Mouse (Mus musculus) limb, embryonic 13.5 days (tissue): ENCODE data around the gene Prkab2. TPM values are rescaled to one million over a fixed set of nuclear protein-coding genes. Genes with fewer than 3 reads are reported as not detected.

Source experiments
- ATAC-seq: fragments of 200-750 bp; cut with Nextera tagmentation; 2 replicates; pipeline ENCODE4 v1.8.0; 2017; ENCODE audit warnings: low read depth, moderate number of reproducible peaks, moderate TSS enrichment; ENCODE audit not compliant: low FRiP score
- H3K27ac ChIP-seq: fragments of 300-500 bp; sonication (generic); 2 replicates; pipeline ENCODE4 v1.5.1; 2015; ENCODE audit warnings: inconsistent platforms, mild to moderate bottlenecking, moderate library complexity
- H3K27me3 ChIP-seq: fragments of 300-500 bp; sonication (generic); 2 replicates; pipeline ENCODE4 v1.6.1; 2015; ENCODE audit warnings: mild to moderate bottlenecking, inconsistent platforms
- H3K36me3 ChIP-seq: fragments of 300-500 bp; sonication (generic); 2 replicates; pipeline ENCODE4 v1.6.1; 2015; ENCODE audit warnings: inconsistent platforms, mild to moderate bottlenecking, moderate library complexity
- H3K4me1 ChIP-seq: fragments of 300-500 bp; sonication (generic); 2 replicates; pipeline ENCODE4 v1.6.1; 2015; ENCODE audit warnings: inconsistent platforms
- H3K4me2 ChIP-seq: fragments of 300-500 bp; sonication (generic); replicated peaks from 2 replicates; pipeline ENCODE4 v1.6.1; 2015; ENCODE audit warnings: inconsistent platforms, mild to moderate bottlenecking, moderate library complexity
- H3K4me3 ChIP-seq: fragments of 300-500 bp; sonication (generic); 2 replicates; pipeline ENCODE4 v1.5.1; 2015; ENCODE audit warnings: moderate library complexity, mild to moderate bottlenecking, inconsistent platforms
- H3K9ac ChIP-seq: fragments of 300-500 bp; sonication (generic); 2 replicates; pipeline ENCODE4 v1.6.1; 2015; ENCODE audit warnings: mild to moderate bottlenecking, inconsistent platforms
- H3K9me3 ChIP-seq: fragments of 300-500 bp; sonication (generic); 2 replicates; pipeline ENCODE4 v1.6.1; 2016; ENCODE audit warnings: inconsistent platforms
- WGBS: fragments of 180-500 bp; shearing (Covaris S2); methylation state at CpG from one replicate; pipeline ENCODE4 v1.1.7; 2015; 5-methylcytosine and 5-hydroxymethylcytosine counted together
- microRNA-seq: library from miRNA; unstranded; fragments of <30 nt; microRNA quantifications from one replicate; pipeline ENCODE4, GENCODE M21; 2016
- polyA plus RNA-seq: library from polyadenylated mRNA; unstranded; fragments of >200 nt; fragmentation: Nextera tagmentation; extraction: Ambion mirVana; gene quantifications from 2 replicates; pipeline ENCODE4 v1.2.1, GENCODE M21; 2015

Gene Prkab2
- polyA plus RNA-seq, 1 experiment from 2014 or later, result 7.8 TPM

DNA sequence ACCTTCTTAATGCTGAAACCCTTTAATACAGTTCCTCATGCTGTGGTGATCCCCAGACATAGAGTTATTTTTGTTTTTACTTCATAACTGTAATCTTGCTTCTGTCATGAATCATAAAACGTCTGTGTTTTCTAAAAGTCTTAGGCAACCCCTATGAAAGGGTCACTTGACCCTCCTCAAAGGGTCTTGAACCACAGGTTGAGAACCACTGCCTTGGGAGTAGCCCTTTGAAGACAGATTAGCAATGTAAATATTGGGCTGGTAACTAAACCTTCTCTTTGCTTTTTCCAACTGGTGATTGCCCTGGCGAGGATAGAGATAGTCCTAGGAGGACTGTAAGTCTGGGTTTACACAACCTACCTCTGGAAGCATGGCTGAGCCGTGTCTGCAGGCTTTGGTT lies 43.2 kb downstream of the Prkab2 start:
- Histone ChIP-seq H3K9ac (no peak overlapping the region), H3K4me3 (no peak overlapping the region), H3K9me3 (no peaks in the 10 kb centered on the region), H3K36me3 (no peaks in the 10 kb centered on the region), H3K4me1 (no peaks in the 10 kb centered on the region), H3K27me3 (no peaks in the 10 kb centered on the region), H3K27ac (no peak overlapping the region), H3K4me2 (no peak overlapping the region)
- 48% methylated on average over 3 of the region's 3 CpGs for WGBS
- no peak for ATAC-seq

DNA sequence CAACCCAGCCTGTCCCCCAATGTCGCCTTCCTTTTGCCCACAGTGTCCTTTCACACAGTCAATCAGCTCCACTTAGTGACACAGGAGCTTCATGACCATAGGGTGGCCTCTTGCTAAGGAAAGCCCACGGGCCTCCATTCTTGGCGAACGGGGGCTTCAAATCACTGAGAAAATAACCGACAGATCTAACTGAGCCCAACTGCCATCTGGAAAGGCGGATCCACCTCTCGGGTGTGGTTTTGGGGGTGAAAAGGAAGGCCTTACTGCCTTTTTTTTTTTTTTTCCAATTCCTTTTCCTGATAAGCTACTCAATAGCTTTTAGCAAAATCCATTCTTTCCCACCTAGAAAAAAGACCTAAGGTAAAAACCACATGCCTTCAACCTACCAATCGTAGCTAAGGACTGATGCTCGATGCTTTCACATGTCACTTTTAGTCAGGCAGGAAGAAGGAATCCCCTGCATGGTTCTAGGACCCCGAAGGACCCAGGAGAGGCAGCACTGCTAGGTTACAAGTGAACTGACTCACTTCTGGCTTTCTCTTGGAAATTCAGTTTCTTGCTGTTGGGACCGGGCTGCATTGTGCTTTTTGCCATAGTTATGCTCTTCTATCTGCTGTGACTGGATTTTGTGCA lies 44.6 kb downstream of the Prkab2 start:
- Histone ChIP-seq H3K4me2 (no peak overlapping the region), H3K9ac (no peak overlapping the region), H3K27me3 (no peaks in the 10 kb centered on the region), H3K9me3 (no peaks in the 10 kb centered on the region), H3K27ac (no peak overlapping the region), H3K4me3 (no peak overlapping the region), H3K36me3 (no peaks in the 10 kb centered on the region), H3K4me1 (no peaks in the 10 kb centered on the region)
- WGBS, result 91% methylated on average over 11 of the region's 11 CpGs
- no peak for ATAC-seq

DNA sequence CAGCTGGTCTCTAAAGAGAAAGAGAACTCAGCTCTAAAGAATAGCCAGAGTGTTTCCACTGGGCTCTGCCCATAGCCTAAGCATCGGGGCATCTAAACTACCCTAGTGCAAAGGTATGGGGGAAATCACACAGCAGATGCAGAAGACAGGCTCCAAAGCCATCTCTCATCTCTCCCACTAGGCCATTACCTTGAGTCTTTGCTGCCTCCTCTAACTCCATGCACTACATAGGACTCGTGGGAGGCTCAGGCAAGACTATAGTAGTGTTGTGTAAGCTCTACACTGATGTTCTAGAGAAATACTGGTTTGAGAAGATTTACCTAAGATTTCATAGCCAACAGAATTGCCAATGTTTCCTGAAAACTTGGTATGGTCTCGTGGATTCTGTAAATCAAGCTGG lies 47.5 kb downstream of the Prkab2 start:
- 87% methylated on average over 3 of the region's 3 CpGs for WGBS

DNA sequence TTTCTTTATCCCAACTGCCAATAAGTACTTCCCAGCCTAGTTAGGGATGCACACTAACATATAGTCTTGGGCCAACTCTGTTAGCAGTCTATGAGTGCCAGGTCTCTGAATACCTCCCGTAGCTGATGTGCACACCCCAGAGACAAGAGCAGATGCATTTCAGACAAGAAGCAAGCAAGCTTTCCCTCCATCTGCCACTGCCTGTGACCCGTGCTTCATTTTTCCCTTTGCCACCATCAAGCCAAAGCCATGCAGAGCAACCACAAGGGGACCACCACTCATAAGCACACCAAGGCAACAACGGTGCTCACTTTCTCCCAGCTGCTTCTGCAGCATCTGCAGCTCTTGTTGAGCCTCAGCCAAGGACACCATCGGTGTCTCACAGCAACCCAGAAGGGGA lies 48.6 kb downstream of the Prkab2 start:
- no peak for ATAC-seq
- 90% methylated on average over 4 of the region's 4 CpGs for WGBS
- no peak overlapping the region for H3K4me3 ChIP-seq
- H3K4me1 ChIP-seq, result no peaks in the 10 kb centered on the region
- no peaks in the 10 kb centered on the region for H3K27me3 ChIP-seq
- no peaks in the 10 kb centered on the region for H3K9me3 ChIP-seq
- no peak overlapping the region for H3K4me2 ChIP-seq
- no peak overlapping the region for H3K27ac ChIP-seq
- H3K36me3 ChIP-seq, result no peaks in the 10 kb centered on the region
- H3K9ac ChIP-seq, result no peak overlapping the region

More for the DNA sequence above, 47.5 kb downstream of the Prkab2 start:
- no peak overlapping the region for H3K4me2 ChIP-seq
- no peaks in the 10 kb centered on the region for H3K9me3 ChIP-seq
- no peaks in the 10 kb centered on the region for H3K27me3 ChIP-seq
- no peaks in the 10 kb centered on the region for H3K36me3 ChIP-seq
- H3K9ac ChIP-seq, result no peak overlapping the region
- H3K4me3 ChIP-seq, result no peak overlapping the region
- no peak for ATAC-seq
- no peak overlapping the region for H3K27ac ChIP-seq
- H3K4me1 ChIP-seq, result no peaks in the 10 kb centered on the region

DNA sequence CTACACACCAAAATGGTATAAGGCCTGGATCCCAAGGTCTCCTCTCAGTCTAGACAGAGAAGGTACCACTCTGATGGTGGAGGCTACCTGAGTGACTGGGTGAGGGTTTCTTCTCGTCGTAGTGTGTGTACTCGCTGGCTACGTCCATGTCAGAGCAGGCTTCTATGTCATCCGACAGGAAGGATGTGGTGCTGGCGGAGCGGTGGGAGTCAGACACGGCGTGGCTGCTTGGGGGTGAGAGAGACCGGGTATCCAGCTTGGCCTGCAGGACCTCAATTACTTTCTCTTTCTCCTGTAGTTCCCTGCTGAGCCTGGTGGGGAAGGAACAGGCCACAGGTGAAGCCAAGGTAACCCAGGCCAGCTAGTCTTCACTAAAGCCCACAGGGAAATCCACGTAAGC lies 52.1 kb downstream of the Prkab2 start:
- Histone ChIP-seq H3K36me3 (no peaks in the 10 kb centered on the region), H3K9me3 (no peaks in the 10 kb centered on the region), H3K27ac (no peak overlapping the region), H3K9ac (no peak overlapping the region), H3K4me3 (no peak overlapping the region), H3K27me3 (no peaks in the 10 kb centered on the region), H3K4me1 (no peaks in the 10 kb centered on the region), H3K4me2 (no peak overlapping the region)
- ATAC-seq, result no peak
- 92% methylated on average over 11 of the region's 11 CpGs for WGBS

DNA sequence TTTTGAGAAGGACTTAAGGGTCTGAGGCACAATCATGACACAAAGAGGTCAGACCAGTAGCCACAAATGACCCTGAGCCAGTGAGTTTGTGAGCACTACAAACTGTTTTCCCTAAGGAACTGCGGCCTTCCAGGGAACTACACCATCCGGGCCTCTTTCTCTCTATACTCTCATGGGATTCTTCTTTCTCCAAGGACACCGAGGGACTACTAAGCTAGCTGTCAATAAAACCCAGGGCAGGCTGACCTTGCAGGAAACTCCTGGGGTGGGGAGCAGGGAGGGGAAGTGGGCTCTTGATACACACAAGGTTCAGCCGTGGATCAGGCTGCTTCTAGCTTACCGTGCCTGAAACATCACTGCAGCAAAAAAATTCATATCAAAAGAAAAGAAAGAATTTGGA lies 52.9 kb downstream of the Prkab2 start:
- H3K9me3 ChIP-seq, result no peaks in the 10 kb centered on the region
- no peaks in the 10 kb centered on the region for H3K4me1 ChIP-seq
- no peak for ATAC-seq
- H3K4me2 ChIP-seq, result no peak overlapping the region
- no peak overlapping the region for H3K4me3 ChIP-seq
- no peaks in the 10 kb centered on the region for H3K36me3 ChIP-seq
- no peaks in the 10 kb centered on the region for H3K27me3 ChIP-seq
- no peak overlapping the region for H3K9ac ChIP-seq
- WGBS, result 45% methylated on average over 5 of the region's 5 CpGs
- no peak overlapping the region for H3K27ac ChIP-seq

DNA sequence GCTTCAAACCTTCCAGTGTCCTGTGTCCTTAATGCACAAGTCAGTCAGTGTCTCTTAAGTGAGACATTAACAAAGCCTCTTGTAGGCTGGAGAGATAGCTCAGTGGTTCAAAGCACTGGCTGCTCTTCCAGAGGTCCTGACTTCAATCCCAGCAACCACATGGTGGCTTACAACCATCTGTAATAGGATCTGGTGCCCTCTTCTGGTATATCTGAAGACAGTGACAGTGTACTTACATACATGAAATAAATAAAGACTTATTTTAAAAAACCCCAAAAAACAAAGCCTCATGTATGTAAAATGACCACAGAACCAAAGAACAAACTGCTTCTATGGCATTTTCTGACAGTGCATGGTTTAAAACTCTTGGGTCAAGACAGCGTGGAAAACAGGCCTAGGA lies 57.9 kb downstream of the Prkab2 start:
- Histone ChIP-seq H3K4me1 (no peaks in the 10 kb centered on the region), H3K27me3 (no peaks in the 10 kb centered on the region), H3K27ac (no peak overlapping the region), H3K4me2 (no peak overlapping the region), H3K36me3 (no peaks in the 10 kb centered on the region), H3K9ac (no peak overlapping the region), H3K9me3 (no peaks in the 10 kb centered on the region), H3K4me3 (no peak overlapping the region)
- ATAC-seq, result no peak
- 91% methylated on average over 1 of the region's 1 CpGs for WGBS

DNA sequence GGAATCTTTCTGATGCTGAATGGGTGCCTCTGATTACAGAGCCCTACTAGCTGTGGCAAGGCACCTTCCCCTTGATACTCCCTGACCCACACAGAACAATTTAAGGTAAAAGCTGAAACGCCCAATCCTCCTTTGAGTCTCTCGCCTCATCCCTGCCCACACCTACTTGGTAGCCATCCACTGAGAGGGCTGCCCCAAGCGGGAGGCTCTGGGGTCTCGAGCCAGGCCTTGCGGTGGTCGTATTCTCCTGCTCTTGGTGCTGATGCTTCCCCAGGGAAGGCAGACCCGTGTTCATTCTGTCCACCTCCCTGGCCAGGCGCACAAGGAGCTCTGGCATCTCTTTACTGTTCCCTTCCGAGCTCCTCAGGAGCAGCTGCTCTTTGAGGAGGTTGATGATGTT lies 61.1 kb downstream of the Prkab2 start:
- ATAC-seq, result no peak
- no peak overlapping the region for H3K27ac ChIP-seq
- H3K9ac ChIP-seq, result no peak overlapping the region
- no peak overlapping the region for H3K4me2 ChIP-seq
- no peaks in the 10 kb centered on the region for H3K4me1 ChIP-seq
- H3K4me3 ChIP-seq, result no peak overlapping the region
- WGBS, result 77% methylated on average over 9 of the region's 9 CpGs
- H3K27me3 ChIP-seq, result no peaks in the 10 kb centered on the region
- H3K36me3 ChIP-seq, result no peaks in the 10 kb centered on the region
- H3K9me3 ChIP-seq, result peaks cover 4% of the 10 kb centered on the region; the same call in 1 of the 2 replicates

Small RNAs within 50 kb of the gene (microRNA-seq; reads per million reads assigned to microRNA genes)
- not detected for gene Mir7225

Other genes starting within 250 kb of the Prkab2 start
- not detected in 2 replicates for gene Olfr1402, start 236.2 kb upstream of the Prkab2 start, polyA plus RNA-seq
- gene Chd1l, start 48.0 kb upstream of the Prkab2 start, polyA plus RNA-seq, result 15.6 and 15.9 TPM in 2 replicates
- 1.6 and 2.0 TPM in 2 replicates for gene Fmo5, start 29.4 kb upstream of the Prkab2 start, polyA plus RNA-seq
- gene Gm17651, start 16.5 kb downstream of the Prkab2 start, polyA plus RNA-seq, result not detected in 2 replicates
- 31.8 and 36.6 TPM in 2 replicates for gene Pde4dip, start 230.5 kb downstream of the Prkab2 start, polyA plus RNA-seq
- 157 and 165 TPM in 2 replicates for gene Sec22b, start 243.0 kb downstream of the Prkab2 start, polyA plus RNA-seq